In the genomic region with DNA sequence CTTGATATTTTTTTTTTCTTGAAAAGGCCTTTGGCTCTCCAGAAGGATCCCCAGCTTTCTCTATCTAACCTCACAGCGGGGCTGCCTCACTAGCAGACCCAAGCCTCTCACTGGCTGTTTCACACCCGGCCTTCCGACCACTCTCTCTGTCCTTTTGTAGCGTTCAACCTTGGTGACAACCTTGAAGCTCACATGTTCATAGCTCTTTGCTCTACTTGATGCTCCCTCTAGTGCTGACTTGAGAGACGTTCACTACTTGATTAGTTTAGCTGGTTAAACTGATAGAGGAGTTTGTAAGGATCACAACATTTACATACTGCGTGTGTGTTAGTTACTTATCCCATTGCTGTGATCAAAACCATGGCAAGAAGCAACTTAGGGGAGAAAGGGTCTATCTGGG, we compare ENCODE assay signal across 17 mouse cellular contexts. TPM values are rescaled to one million over a fixed set of nuclear protein-coding genes. Genes with fewer than 3 reads are reported as not detected.
DNase-seq lines count a peak whose midpoint lies in the region; ATAC-seq and TF ChIP-seq lines count a peak whose summit lies in the region.
"Had no signal": no experiment of that assay in that cellular context is flagged by ENCODE, and none has a peak within 500 bp of the region (broad histone marks: within the 10 kb centered on the region; RNA-seq: fewer than 3 reads in every experiment).

No protein-coding gene starts in this region.

- no peak overlapping the region for H3K4me3 ChIP-seq in heart, embryonic 16.5 days (ENCODE audit: low read length)
- H3K4me3 ChIP-seq in layer of hippocampus, adult 2 months: no peak overlapping the region
- no peak overlapping the region for H3K4me3 ChIP-seq in CH12.LX (replicated peaks in 1 of 3; ENCODE audit: low read depth in 2 of 3, low read length in 2 of 3, poor library complexity in 1 of 3)
- H3K4me3 ChIP-seq: embryonic facial prominence, embryonic 10.5 days; hindbrain, embryonic 10.5 days; limb, embryonic 10.5 days; lung, embryonic 15.5 days; midbrain, embryonic 12.5 days; neural tube, embryonic 13.5 days had no signal

- H3K27me3 ChIP-seq in heart, embryonic 16.5 days (ENCODE audit: control insufficient read depth, insufficient read depth, low read length): no peaks in the 10 kb centered on the region
- no peaks in the 10 kb centered on the region for H3K27me3 ChIP-seq in CH12.LX (replicated peaks)
- H3K27me3 ChIP-seq: lung, embryonic 15.5 days; midbrain, embryonic 12.5 days; neural tube, embryonic 13.5 days had no signal

- peaks cover 3% of the 10 kb centered on the region; the same call in 1 of the 2 replicates for H3K4me1 ChIP-seq in heart, embryonic 16.5 days (ENCODE audit: control insufficient read depth, insufficient read depth, low read length)
- peaks cover 0 to 3% of the 10 kb centered on the region in 2 experiments; a peak in 1 of 4 replicates for H3K4me1 ChIP-seq in CH12.LX (ENCODE audit: control insufficient read depth in 1 of 2, insufficient read depth in 2 of 2)
- H3K4me1 ChIP-seq: embryonic facial prominence, embryonic 10.5 days; hindbrain, embryonic 10.5 days; limb, embryonic 10.5 days; midbrain, embryonic 12.5 days; neural tube, embryonic 13.5 days had no signal

- H3K27ac ChIP-seq in heart, embryonic 16.5 days (ENCODE audit: low read length): no peak overlapping the region
- no peak overlapping the region for H3K27ac ChIP-seq in layer of hippocampus, adult 2 months
- H3K27ac ChIP-seq in CH12.LX (ENCODE audit: insufficient read depth, low read depth): no peak overlapping the region
- H3K27ac ChIP-seq: embryonic facial prominence, embryonic 10.5 days; hindbrain, embryonic 10.5 days; limb, embryonic 10.5 days; lung, embryonic 15.5 days; midbrain, embryonic 12.5 days; neural tube, embryonic 13.5 days had no signal

- no peaks in the 10 kb centered on the region for H3K79me2 ChIP-seq in CH12.LX (replicated peaks; ENCODE audit: control insufficient read depth, extremely low read depth, insufficient read depth, poor library complexity, severe bottlenecking)

- H3K9me3 ChIP-seq in heart, embryonic 16.5 days (replicated peaks; ENCODE audit: control insufficient read depth, low read length): 0 out of 2 replicates have a peak, but pooled peaks cover 3% of the 10 kb centered on the region
- peaks cover 2% of the 10 kb centered on the region for H3K9me3 ChIP-seq in CH12.LX (replicated peaks; ENCODE audit: low read length)
- H3K9me3 ChIP-seq: embryonic facial prominence, embryonic 10.5 days; limb, embryonic 10.5 days; lung, embryonic 15.5 days; neural tube, embryonic 13.5 days had no signal

- no peak for TF ChIP-seq RAD21 in CH12.LX (IDR thresholded peaks at IDR 0.05; ENCODE audit: low read depth, low read length)

- no peak for TF ChIP-seq POLR2A in CH12.LX (IDR thresholded peaks at IDR 0.05; ENCODE audit: low read depth, low read length)

- ATAC-seq in heart, embryonic 16.5 days (replicated peaks; ENCODE audit: extremely low read depth, insufficient read depth, low FRiP score): peak; percentile 37; the same call in 1 of the 2 replicates

- no peak for TF ChIP-seq EP300 in CH12.LX (IDR thresholded peaks at IDR 0.05; ENCODE audit: low read length)

- no peak overlapping the region for H3K4me2 ChIP-seq in heart, embryonic 16.5 days (ENCODE audit: low read depth, low read length)
- no peak overlapping the region for H3K4me2 ChIP-seq in CH12.LX (ENCODE audit: insufficient read depth, low read depth, poor library complexity, severe bottlenecking)
- H3K4me2 ChIP-seq: lung, embryonic 15.5 days; midbrain, embryonic 12.5 days; neural tube, embryonic 13.5 days had no signal

- H3K36me3 ChIP-seq in heart, embryonic 16.5 days (ENCODE audit: control insufficient read depth, insufficient read depth): no peaks in the 10 kb centered on the region
- no peaks in the 10 kb centered on the region for H3K36me3 ChIP-seq in CH12.LX (replicated peaks in 1 of 2; ENCODE audit: control insufficient read depth in 1 of 2, insufficient read depth in 1 of 2, low read length in 1 of 2)
- H3K36me3 ChIP-seq: embryonic facial prominence, embryonic 10.5 days; hindbrain, embryonic 10.5 days; limb, embryonic 10.5 days; lung, embryonic 15.5 days; midbrain, embryonic 12.5 days; neural tube, embryonic 13.5 days had no signal

- H3K9ac ChIP-seq in heart, embryonic 16.5 days (ENCODE audit: low read length): no peak overlapping the region
- no peak overlapping the region for H3K9ac ChIP-seq in CH12.LX (ENCODE audit: insufficient read depth, low read depth)
- H3K9ac ChIP-seq: lung, embryonic 15.5 days; midbrain, embryonic 12.5 days; neural tube, embryonic 13.5 days had no signal

- intact Hi-C loops in heart, postnatal 36 days (cut with DNase I): loop anchor here (5.0 kb wide), 1 partner anchor 108 kb away; no protein-coding TSS in a partner anchor

- dilution Hi-C loops in CH12.LX (cut with MboI; ENCODE audit: extremely low pct_ligation_motif_present, extremely low pct_unique_long_range_greater_than_20kb, low sequenced_read_pairs): no loop called here

- WGBS in heart, embryonic 16.5 days: 54% methylated on average over 6 of the region's 6 CpGs

- in situ Hi-C loops in CH12.LX (cut with MboI; ENCODE audit: low pct_ligation_motif_present, low pct_unique_long_range_greater_than_20kb, low sequenced_read_pairs): no loop called here

- peak; percentile 57 for TF ChIP-seq CTCF in layer of hippocampus, adult 2 months (conservative IDR thresholded peaks at IDR 0.05)
- TF ChIP-seq CTCF in CH12.LX (conservative IDR thresholded peaks at IDR 0.05 in 1 of 2, IDR thresholded peaks at IDR 0.05 in 1 of 2; ENCODE audit: low read depth in 2 of 2, low read length in 2 of 2): peak in 1 of 2 experiments; percentile 40; a peak in 2 of 4 replicates

- DNase-seq in heart, postnatal 36 days: no peak
- DNase-seq in layer of hippocampus, adult 2 months (ENCODE audit: low spot score in 2 of 2): no peak
- DNase-seq in layer of hippocampus, postnatal 25 days (ENCODE audit: extremely low spot score in 1 of 2, low spot score in 1 of 2): no peak
- DNase-seq in CH12.LX (ENCODE audit: extremely low read depth) (no peak), R1 (ENCODE audit: low read depth, low spot score) (peak; percentile 57)
- no peak for DNase-seq in spleen, postnatal 36 days (ENCODE audit: low spot score in 2 of 2)
- DNase-seq: cerebellum, adult 8-10 months; heart, adult 11 months; right cerebral cortex, adult 18-20 months; thymus, postnatal 36 days had no signal

TF ChIP-seq in CH12.LX, 34 proteins besides CTCF, POLR2A, EP300 and RAD21:
- TF ChIP-seq E2F4 (IDR thresholded peaks at IDR 0.05; ENCODE audit: insufficient replicate concordance, low read depth, low read length) (no peak), SMC3 (IDR thresholded peaks at IDR 0.05; ENCODE audit: low read depth, low read length) (peak; percentile 21; the same call in 1 of the 2 replicates)
TF ChIP-seq in CH12.LX: peak in this region for 1.

RNA-seq across cellular contexts. Expression of a gene that starts 18.5 kb away (rescaled TPM):
- 16.3 and 16.7 TPM in 2 replicates for polyA plus RNA-seq in heart, embryonic 16.5 days (2015; fragmentation: Nextera tagmentation; extraction: Ambion mirVana)
- total RNA-seq in heart, postnatal 36 days (2021): 100 to 1,000 TPM; 238 to 242 TPM
- 1 to 10 TPM; 3.4 to 4.0 TPM for total RNA-seq in layer of hippocampus, adult 2 months (2021)
- 1 to 10 TPM; 3.2 to 3.5 TPM for total RNA-seq in layer of hippocampus, postnatal 25 days (2021)
- total RNA-seq in CH12.LX (2012; rRNA removed) (not detected in 2 replicates), CH12.LX (2014; rRNA removed) (not detected in 2 replicates)
- not detected in 2 replicates for polyA plus RNA-seq in CH12.LX (2012; ENCODE audit: insufficient read length, low read depth)

RNA-seq across cellular contexts. Expression of a gene that starts 35.8 kb away (rescaled TPM):
- polyA plus RNA-seq in heart, embryonic 16.5 days (2015; fragmentation: Nextera tagmentation; extraction: Ambion mirVana): 75.4 and 78.5 TPM in 2 replicates
- 10 to 100 TPM; 31.9 to 36.0 TPM for total RNA-seq in heart, postnatal 36 days (2021)
- total RNA-seq in layer of hippocampus, adult 2 months (2021): 100 to 1,000 TPM; 100 to 102 TPM
- 100 to 1,000 TPM in 1 of 2 experiments, 10 to 100 TPM in 1; 99.1 to 108 TPM for total RNA-seq in layer of hippocampus, postnatal 25 days (2021)
- total RNA-seq in CH12.LX (2012; rRNA removed) (37.3 and 39.5 TPM in 2 replicates), CH12.LX (2014; rRNA removed) (62.4 and 66.7 TPM in 2 replicates)
- 63.9 and 65.7 TPM in 2 replicates for polyA plus RNA-seq in CH12.LX (2012; ENCODE audit: insufficient read length, low read depth)

Comparison
In these comparisons a context has a peak if more than half of its experiments do, and no peak if none do; other contexts are left out.
1. RNA of a gene that starts 18.5 kb away (total RNA-seq): 238 to 242 TPM in heart, postnatal 36 days; 3.4 to 4.0 TPM in layer of hippocampus, adult 2 months, 3.2 to 3.5 TPM in layer of hippocampus, postnatal 25 days and not detected in CH12.LX; every median in the first group is over 10 times any median in the second.